In the genomic region with DNA sequence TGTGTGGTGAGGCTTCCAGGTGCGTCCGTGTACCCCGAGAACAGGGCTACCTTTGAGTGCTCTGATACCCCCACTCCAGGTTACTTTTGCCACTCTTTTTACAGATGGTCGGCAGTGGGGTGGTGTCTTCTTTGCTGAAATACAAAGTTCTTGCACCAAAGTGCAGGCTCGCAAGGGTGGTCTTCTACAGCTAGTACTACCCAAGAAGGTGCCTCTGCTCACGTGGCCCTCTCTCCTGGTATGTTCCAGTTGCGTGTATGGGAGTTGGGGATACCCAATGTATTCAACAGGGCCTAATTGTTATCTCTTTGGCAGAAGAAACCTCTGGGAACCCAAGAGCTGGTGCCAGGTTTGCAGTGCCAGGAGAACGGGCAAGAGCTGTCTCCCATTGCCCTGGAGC, we compare ENCODE assay signal across 18 mouse cellular contexts. TPM values are rescaled to one million over a fixed set of nuclear protein-coding genes. Genes with fewer than 3 reads are reported as not detected.
"Had no signal": no experiment of that assay in that cellular context is flagged by ENCODE, and none has a peak within 500 bp of the region (broad histone marks: within the 10 kb centered on the region; RNA-seq: fewer than 3 reads in every experiment).

No protein-coding gene starts in this region.

- H3K4me3 ChIP-seq: layer of hippocampus, adult 2 months; limb, embryonic 10.5 days; limb, embryonic 13.5 days; liver, embryonic 12.5 days; lung, embryonic 15.5 days had no signal

- H3K4me2 ChIP-seq: liver, embryonic 15.5 days; lung, embryonic 15.5 days had no signal

- H3K9me3 ChIP-seq: limb, embryonic 10.5 days; limb, embryonic 13.5 days; liver, embryonic 12.5 days; liver, embryonic 15.5 days; lung, embryonic 15.5 days had no signal

- ATAC-seq: intestine, embryonic 16.5 days; liver, embryonic 12.5 days had no signal

- H3K27ac ChIP-seq: kidney, postnatal 0 days; limb, embryonic 10.5 days; limb, embryonic 13.5 days; liver, embryonic 12.5 days; liver, embryonic 15.5 days; lung, embryonic 15.5 days had no signal

- H3K27me3 ChIP-seq: limb, embryonic 13.5 days; liver, embryonic 12.5 days; liver, embryonic 15.5 days; lung, embryonic 15.5 days had no signal

- DNase-seq: kidney, adult 18-20 months; kidney, postnatal 25 days; layer of hippocampus, adult 9-11 months; liver; lung, adult 18-20 months; lung, postnatal 10 days; lung, postnatal 36 days; midbrain, embryonic 14.5 days; thymus, postnatal 25 days had no signal

- H3K9ac ChIP-seq: liver, embryonic 15.5 days; lung, embryonic 15.5 days had no signal

RNA-seq across cellular contexts. Expression of gene Lamb2, which starts 13.7 kb away (rescaled TPM):
- total RNA-seq: monocyte, adult 5-6 weeks had no signal
